Mouse (Mus musculus) erythroblast, adult 5-6 weeks (primary cell): ENCODE data around the gene Nap1l4. TPM values are rescaled to one million over a fixed set of nuclear protein-coding genes. Genes with fewer than 3 reads are reported as not detected.

Experiments
- ATAC-seq: replicated peaks from 2 replicates; pipeline ENCODE4 v1.8.0; 2016; ENCODE audit warnings: moderate number of reproducible peaks, mild to moderate bottlenecking, moderate TSS enrichment, inconsistent platforms; ENCODE audit not compliant: poor library complexity, low FRiP score, severe bottlenecking
- total RNA-seq, 2 experiments: library from RNA; stranded (forward) in 1 of 2; stranded (reverse) in 1 of 2; fragments of 150-400 nt in 1 of 2; fragments of 200-764, 138-1000 nt in 1 of 2; gene quantifications; 2 replicates each; pipeline versions ENCODE4 v1.2.3 to v1.2.4; 2015 to 2017; ENCODE audit warnings: low replicate concordance in 2 of 2

The Nap1l4 gene
- 40.7 and 45.1 TPM in 2 replicates for total RNA-seq (2015; ENCODE audit: low replicate concordance)
- 89.7 and 118 TPM in 2 replicates for total RNA-seq (2017; ENCODE audit: low replicate concordance)

GRCm38 (mm10) chr7:143548976-143549457 is at the start of gene Nap1l4:
Gene Nap1l4 (minus strand): TSS chr7:143549106.
- ATAC-seq = peak; percentile 91

- ATAC-seq = no peak
Measured at GRCm38 (mm10) chr7:143594865-143595264, 46.0 kb upstream of the Nap1l4 start.

- no peak for ATAC-seq
Measured at GRCm38 (mm10) chr7:143592255-143592654, 43.3 kb upstream of the Nap1l4 start.

GRCm38 (mm10) chr7:143588006-143588405 is 39.1 kb upstream of the Nap1l4 start:
- no peak for ATAC-seq

- no peak for ATAC-seq
Measured at GRCm38 (mm10) chr7:143587586-143587985, 38.7 kb upstream of the Nap1l4 start.

- peak; percentile 78 for ATAC-seq
Measured at GRCm38 (mm10) chr7:143583956-143584355, 35.0 kb upstream of the Nap1l4 start.

- no peak for ATAC-seq
Measured at GRCm38 (mm10) chr7:143583025-143583424, 34.1 kb upstream of the Nap1l4 start.

GRCm38 (mm10) chr7:143575751-143576150 is 26.8 kb upstream of the Nap1l4 start:
- ATAC-seq = no peak

- peak; percentile 83 for ATAC-seq
Measured at GRCm38 (mm10) chr7:143565648-143566039, 16.7 kb upstream of the Nap1l4 start.

GRCm38 (mm10) chr7:143565015-143565647 is 16.2 kb upstream of the Nap1l4 start:
- ATAC-seq = peak; percentile 54

- no peak for ATAC-seq
Measured at GRCm38 (mm10) chr7:143563787-143564186, 14.9 kb upstream of the Nap1l4 start.

- peak; percentile 73 for ATAC-seq
Measured at GRCm38 (mm10) chr7:143557616-143558015, 8.7 kb upstream of the Nap1l4 start.

GRCm38 (mm10) chr7:143556964-143557610 is 8.2 kb upstream of the Nap1l4 start:
- ATAC-seq = peak; percentile 91

GRCm38 (mm10) chr7:143549588-143550220 is 798 bp upstream of the Nap1l4 start:
- ATAC-seq = no peak

GRCm38 (mm10) chr7:143548231-143548961 is 510 bp downstream of the Nap1l4 start:
- ATAC-seq = peak; percentile 63

- no peak for ATAC-seq
Measured at GRCm38 (mm10) chr7:143546554-143546953, 2.4 kb downstream of the Nap1l4 start.

- ATAC-seq = no peak
Measured at GRCm38 (mm10) chr7:143544368-143544767, 4.5 kb downstream of the Nap1l4 start.

GRCm38 (mm10) chr7:143538671-143539070 is 10.2 kb downstream of the Nap1l4 start:
- no peak for ATAC-seq

GRCm38 (mm10) chr7:143538229-143538628 is 10.7 kb downstream of the Nap1l4 start:
- peak; percentile 70 for ATAC-seq

- ATAC-seq = no peak
Measured at GRCm38 (mm10) chr7:143536251-143536650, 12.7 kb downstream of the Nap1l4 start.
